Mouse (Mus musculus) C2C12 (cell line): Measurements from ENCODE around the gene Srrm1. TPM values are rescaled to one million over a fixed set of nuclear protein-coding genes. Genes with fewer than 3 reads are reported as not detected.
"Not testable (repeated sequence)": the region's sequence is repeated elsewhere in the genome, so short reads cannot be mapped to it uniquely, and the experiment has no call there.

ENCODE experiments used
- H3K27me3 ChIP-seq: one replicate; pipeline ENCODE4 v1.6.1; 2011; ENCODE audit not compliant: control insufficient read depth, insufficient read depth, insufficient read length
- H3K36me3 ChIP-seq: one replicate; pipeline ENCODE4 v1.6.1; 2011; ENCODE audit not compliant: control insufficient read depth, insufficient read depth
- H3K4me3 ChIP-seq: one replicate; pipeline ENCODE4 v1.5.1; 2011; ENCODE audit warnings: mild to moderate bottlenecking, control low read depth; ENCODE audit not compliant: poor library complexity, insufficient read depth, severe bottlenecking
- H3K79me2 ChIP-seq: one replicate; pipeline ENCODE4 v1.6.1; 2011; ENCODE audit not compliant: control insufficient read depth, insufficient read depth
- H3K79me3 ChIP-seq: one replicate; pipeline ENCODE4 v1.6.1; 2011; ENCODE audit warnings: low read depth, control low read depth
- H3ac ChIP-seq: one replicate; pipeline ENCODE3; 2011; ENCODE audit warnings: low read depth; ENCODE audit not compliant: control insufficient read depth, insufficient read length
- CEBPB ChIP-seq: IDR thresholded peaks from one replicate; pipeline ENCODE4 v1.6.1; 2011; ENCODE audit warnings: low read depth, mild to moderate bottlenecking, control low read depth, moderate library complexity
- CTCF ChIP-seq: IDR thresholded peaks from one replicate; pipeline ENCODE4 v1.5.1; 2011; ENCODE audit not compliant: control insufficient read depth, insufficient read depth, insufficient read length
- FOSL1 ChIP-seq: IDR thresholded peaks from one replicate; pipeline ENCODE4 v1.8.0; 2011; ENCODE audit warnings: mild to moderate bottlenecking, low read length; ENCODE audit not compliant: poor library complexity, insufficient read depth, severe bottlenecking
- MAX ChIP-seq: IDR thresholded peaks from one replicate; pipeline ENCODE4 v1.6.1; 2011; ENCODE audit warnings: mild to moderate bottlenecking, control low read depth
- MYOD1 ChIP-seq: IDR thresholded peaks from one replicate; pipeline ENCODE4 v1.6.1; 2011; ENCODE audit warnings: low read depth; ENCODE audit not compliant: control insufficient read depth, insufficient read length
- MYOG ChIP-seq: IDR thresholded peaks from one replicate; pipeline ENCODE4 v1.6.1; 2011; ENCODE audit not compliant: control insufficient read depth, insufficient read length; ENCODE audit errors: extremely low read depth
- USF1 ChIP-seq: IDR thresholded peaks from one replicate; pipeline ENCODE4 v1.6.1; 2011; ENCODE audit warnings: low read depth, mild to moderate bottlenecking, control low read depth, moderate library complexity
- polyA plus RNA-seq: library from polyadenylated mRNA; unstranded; fragments of >200 nt; fragmentation: generic; extraction: Trizol; gene quantifications from one replicate; pipeline ENCODE4 v1.2.1, GENCODE M21; 2012; ENCODE audit warnings: missing spikeins

The Srrm1 gene
- polyA plus RNA-seq, 1 experiment = 62.6 TPM

- Histone ChIP-seq H3ac (no peak overlapping the region), H3K79me3 (no peaks in the 10 kb centered on the region), H3K79me2 (no peaks in the 10 kb centered on the region), H3K4me3 (no peak overlapping the region), H3K27me3 (no peaks in the 10 kb centered on the region), H3K36me3 (no peaks in the 10 kb centered on the region)
- TF ChIP-seq MYOG (no peak), MAX (no peak), CTCF (no peak), USF1 (no peak), CEBPB (no peak), FOSL1 (no peak), MYOD1 (no peak)
Measured at GRCm38 (mm10) chr4:135283417-135283816, 69.7 kb downstream of the Srrm1 start.

DNA sequence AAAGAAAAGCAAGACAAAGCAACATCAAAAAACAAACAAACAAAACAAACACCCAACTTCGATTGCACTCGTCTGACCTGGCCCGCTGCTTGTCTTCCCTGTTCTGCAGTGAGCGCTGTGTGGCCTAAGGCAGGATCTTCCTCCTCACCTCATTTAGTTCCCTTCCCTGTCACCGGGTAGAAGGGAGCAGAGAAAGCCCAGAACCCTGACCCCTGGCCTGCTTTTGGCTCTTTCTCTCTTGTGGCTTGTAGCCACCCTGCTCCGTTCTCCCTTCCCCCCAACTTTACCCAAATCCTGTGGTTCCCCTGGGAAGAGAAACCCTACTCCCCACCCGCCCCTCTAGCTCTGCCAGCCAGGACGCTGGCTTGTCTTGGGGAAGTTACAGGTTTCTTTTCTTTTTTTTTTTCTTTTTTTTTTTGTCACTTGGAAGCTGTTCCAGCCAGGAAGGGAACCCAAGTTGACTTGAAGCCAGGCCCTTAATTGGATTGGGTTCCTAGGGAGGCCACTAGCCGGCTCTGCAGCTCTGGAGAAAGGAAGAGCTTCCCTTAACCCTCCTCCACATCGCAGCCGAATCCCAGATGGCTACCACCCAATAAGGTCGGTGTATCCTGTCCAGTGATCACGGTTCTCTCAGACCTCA, 70.3 kb downstream of the Srrm1 start:
- Histone ChIP-seq H3K4me3 (no peak overlapping the region), H3K36me3 (no peaks in the 10 kb centered on the region), H3K79me3 (no peaks in the 10 kb centered on the region), H3K27me3 (no peaks in the 10 kb centered on the region), H3ac (no peak overlapping the region), H3K79me2 (no peaks in the 10 kb centered on the region)
- TF ChIP-seq MYOG (no peak), CEBPB (no peak), MYOD1 (no peak), USF1 (no peak)

DNA sequence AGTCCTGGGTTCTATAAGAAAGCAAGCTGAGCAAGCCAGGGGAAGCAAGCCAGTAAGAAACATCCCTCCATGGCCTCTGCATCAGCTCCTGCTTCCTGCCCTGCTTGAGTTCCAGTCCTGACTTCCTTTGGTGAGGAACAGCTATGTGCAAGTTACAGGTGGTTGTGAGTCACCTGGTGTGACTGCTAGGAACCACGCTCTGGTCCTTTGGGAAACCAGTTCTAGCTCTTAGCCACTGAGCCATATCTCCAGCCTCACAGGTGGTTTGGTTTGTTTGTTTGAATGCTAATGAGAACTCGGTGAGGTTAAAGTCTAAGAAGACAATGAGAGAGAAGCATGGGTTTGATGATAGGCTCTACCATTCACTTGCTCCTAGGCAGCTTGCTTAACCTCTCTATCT, 73.1 kb downstream of the Srrm1 start:
- not testable (repeated sequence) for H3K79me3 ChIP-seq, H3ac ChIP-seq, H3K27me3 ChIP-seq, H3K4me3 ChIP-seq, H3K79me2 ChIP-seq, H3K36me3 ChIP-seq

DNA sequence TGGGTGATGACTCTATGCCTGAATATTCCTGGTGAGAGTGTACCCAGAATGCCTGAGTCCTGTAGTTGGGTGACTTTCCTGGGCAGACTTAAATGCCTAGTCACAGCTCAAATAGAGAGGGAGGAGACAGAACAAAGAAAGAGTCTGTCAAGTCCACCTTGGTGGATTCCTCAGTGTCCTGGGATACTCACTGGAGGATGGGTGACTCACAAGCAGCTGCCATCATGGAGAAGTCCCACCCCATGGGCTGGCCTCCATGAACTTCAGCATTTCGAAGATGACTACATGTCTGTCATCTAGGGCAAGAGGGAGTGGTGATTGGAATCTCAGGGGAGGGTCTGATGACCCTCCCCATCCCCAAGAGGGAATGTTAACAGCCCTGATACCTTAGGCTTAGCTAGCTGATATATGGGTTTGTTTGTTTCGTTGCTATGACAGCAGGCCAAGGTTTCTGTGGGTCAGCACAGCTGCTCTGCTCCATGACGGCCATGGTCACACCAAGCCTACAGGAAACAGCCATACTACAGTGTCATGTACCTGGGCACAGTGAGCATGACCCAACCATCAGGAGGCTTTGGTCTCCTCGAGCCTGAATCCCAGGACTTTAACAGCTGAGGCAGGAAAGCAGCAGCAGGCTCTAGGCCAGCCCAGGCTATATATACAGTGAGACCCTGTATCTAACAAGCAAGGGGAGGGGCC, 76.3 kb downstream of the Srrm1 start:
- H3K79me3 ChIP-seq = peaks cover 2% of the 10 kb centered on the region
- H3K4me3 ChIP-seq = no peak overlapping the region
- peaks cover 6% of the 10 kb centered on the region for H3K79me2 ChIP-seq
- H3ac ChIP-seq = no peak overlapping the region
- H3K36me3 ChIP-seq = no peaks in the 10 kb centered on the region
- TF ChIP-seq CTCF (no peak), FOSL1 (no peak), MYOG (no peak), MAX (no peak), CEBPB (no peak), USF1 (no peak)
- H3K27me3 ChIP-seq = no peaks in the 10 kb centered on the region

DNA sequence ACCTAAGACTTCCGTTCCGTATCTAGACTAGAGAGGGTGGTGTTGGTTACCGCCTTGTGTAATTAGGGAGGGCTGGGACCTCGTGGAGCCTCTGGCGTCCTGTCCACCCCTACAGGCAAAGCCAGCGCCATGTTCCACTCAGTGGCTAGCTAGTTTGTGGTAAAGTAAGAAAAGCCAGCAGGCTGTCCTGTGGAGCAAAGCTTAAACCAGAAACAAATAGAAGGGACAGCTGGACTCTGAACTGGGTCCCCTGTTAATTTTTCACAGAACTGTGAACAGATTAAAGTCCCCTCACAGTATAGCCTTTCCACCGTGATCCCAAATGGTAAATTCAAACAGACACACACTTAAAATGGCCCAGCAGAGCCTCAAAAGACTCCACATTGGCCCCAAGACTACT, 78.4 kb downstream of the Srrm1 start:
- Histone ChIP-seq H3ac (no peak overlapping the region), H3K27me3 (no peaks in the 10 kb centered on the region), H3K79me2 (peaks cover 27% of the 10 kb centered on the region), H3K4me3 (no peak overlapping the region), H3K36me3 (peaks cover 11% of the 10 kb centered on the region), H3K79me3 (peaks cover 23% of the 10 kb centered on the region)
- TF ChIP-seq MYOG (no peak), MAX (no peak), FOSL1 (no peak), CEBPB (no peak), USF1 (no peak), CTCF (no peak), MYOD1 (no peak)

DNA sequence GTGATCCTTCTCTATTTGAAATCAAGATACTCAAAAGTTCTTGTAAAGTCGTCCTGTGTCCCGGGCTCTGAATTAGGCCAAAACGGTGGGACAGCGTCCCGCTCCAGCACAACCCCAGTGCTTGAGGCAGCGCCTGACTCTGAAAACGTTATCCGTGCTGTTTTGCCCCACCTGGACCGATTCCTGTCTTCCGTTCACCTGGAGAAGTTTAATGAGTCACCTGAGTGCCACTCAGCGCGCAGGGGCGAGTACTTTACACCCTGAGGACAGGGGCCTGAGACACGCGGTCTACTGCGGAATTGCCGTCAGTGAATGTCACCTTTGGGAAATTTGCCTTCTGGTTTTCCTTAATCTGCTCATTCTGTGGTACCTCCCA, 79.8 kb downstream of the Srrm1 start:
- TF ChIP-seq FOSL1 (no peak), CTCF (no peak), MAX (no peak), MYOD1 (no peak), USF1 (no peak), MYOG (no peak), CEBPB (no peak)
- H3K27me3 ChIP-seq = no peaks in the 10 kb centered on the region
- peak overlapping the region; percentile 57 for H3ac ChIP-seq
- no peak overlapping the region for H3K4me3 ChIP-seq
- H3K79me3 ChIP-seq = peaks cover 37% of the 10 kb centered on the region
- H3K36me3 ChIP-seq = peaks cover 26% of the 10 kb centered on the region
- H3K79me2 ChIP-seq = peaks cover 41% of the 10 kb centered on the region
